Mouse (Mus musculus) ES-E14 (cell line): ENCODE measurements around the gene Rasgef1c. TPM values are rescaled to one million over a fixed set of nuclear protein-coding genes. Genes with fewer than 3 reads are reported as not detected.

Source experiments
- DNase-seq: peaks from one replicate; pipeline ENCODE4 v3.0.0-alpha.2; 2013; ENCODE audit warnings: low read depth, low spot score
- H3K27ac ChIP-seq: 2 replicates; pipeline ENCODE4 v1.5.1; 2012; ENCODE audit warnings: low read depth, mild to moderate bottlenecking, low read length, moderate library complexity, mixed read lengths; ENCODE audit not compliant: poor library complexity, insufficient read depth, severe bottlenecking
- H3K36me3 ChIP-seq: 2 replicates; pipeline ENCODE4 v1.6.1; 2012; ENCODE audit warnings: mild to moderate bottlenecking, low read length, moderate library complexity, mixed read lengths; ENCODE audit not compliant: control insufficient read depth, poor library complexity, insufficient read depth, severe bottlenecking
- H3K4me1 ChIP-seq, 2 experiments: fragments of 150-350 bp in 1 of 2; sonication (generic) in 1 of 2; 2 replicates each; pipeline ENCODE4 v1.6.1; 2012; ENCODE audit warnings: low read length in 2 of 2, mild to moderate bottlenecking in 1 of 2, mixed read lengths in 1 of 2; ENCODE audit not compliant: control insufficient read depth in 2 of 2, insufficient read depth in 2 of 2, poor library complexity in 1 of 2
- H3K4me3 ChIP-seq, 2 experiments: fragments of 150-350 bp in 1 of 2; sonication (generic) in 1 of 2; 2 replicates each; pipeline ENCODE4 v1.5.1; 2012; ENCODE audit warnings: low read length in 2 of 2, low read depth in 1 of 2, mild to moderate bottlenecking in 1 of 2, mixed read lengths in 1 of 2; ENCODE audit not compliant: insufficient read depth in 1 of 2, poor library complexity in 1 of 2, severe bottlenecking in 1 of 2
- H3K9ac ChIP-seq: 2 replicates; pipeline ENCODE4 v1.6.1; 2012; ENCODE audit warnings: low read depth, mild to moderate bottlenecking, low read length, mixed read lengths; ENCODE audit not compliant: poor library complexity, insufficient read depth, severe bottlenecking
- H3K9me3 ChIP-seq: fragments of 150-350 bp; sonication (generic); 2 replicates; pipeline ENCODE4 v1.6.1; 2012; ENCODE audit warnings: low read depth, mild to moderate bottlenecking, low read length; ENCODE audit not compliant: control insufficient read depth, insufficient read depth
- CHD2 ChIP-seq: IDR thresholded peaks from 2 replicates; pipeline ENCODE4 v1.6.1; 2014; ENCODE audit warnings: mild to moderate bottlenecking, low read depth, low read length, inconsistent platforms
- HCFC1 ChIP-seq: IDR thresholded peaks from 2 replicates; pipeline ENCODE4 v1.6.1; 2012; ENCODE audit warnings: low read length, inconsistent platforms, borderline replicate concordance; ENCODE audit not compliant: insufficient read depth
- MAFK ChIP-seq: IDR thresholded peaks from 2 replicates; pipeline ENCODE4 v1.6.1; 2014; ENCODE audit warnings: mild to moderate bottlenecking, low read depth, low read length, inconsistent platforms; ENCODE audit not compliant: insufficient read depth
- ZC3H11A ChIP-seq: IDR thresholded peaks from 2 replicates; pipeline ENCODE4 v1.6.1; 2012; ENCODE audit warnings: low read depth, mild to moderate bottlenecking, inconsistent platforms, low read length, borderline replicate concordance
- ZNF384 ChIP-seq: IDR thresholded peaks from 2 replicates; pipeline ENCODE4 v1.6.1; 2012; ENCODE audit warnings: low read depth, low read length, inconsistent platforms
- in situ Hi-C, 2 experiments: fragments of 600-800 bp; cut with MboI; formaldehyde crosslinking; loops; one replicate each; pipeline ENCODE4 v1.15.1; 2025; ENCODE audit warnings: low sequenced_read_pairs in 2 of 2, inconsistent platforms in 1 of 2; ENCODE audit not compliant: unreplicated experiment in 2 of 2
- total RNA-seq: library from RNA; depleted of rRNA; stranded (reverse); fragments of 300-350 nt; gene quantifications from 2 replicates; pipeline ENCODE4 v1.2.3, GENCODE M21; 2012

Gene Rasgef1c
- total RNA-seq, 1 experiment: 0.76 TPM

DNA sequence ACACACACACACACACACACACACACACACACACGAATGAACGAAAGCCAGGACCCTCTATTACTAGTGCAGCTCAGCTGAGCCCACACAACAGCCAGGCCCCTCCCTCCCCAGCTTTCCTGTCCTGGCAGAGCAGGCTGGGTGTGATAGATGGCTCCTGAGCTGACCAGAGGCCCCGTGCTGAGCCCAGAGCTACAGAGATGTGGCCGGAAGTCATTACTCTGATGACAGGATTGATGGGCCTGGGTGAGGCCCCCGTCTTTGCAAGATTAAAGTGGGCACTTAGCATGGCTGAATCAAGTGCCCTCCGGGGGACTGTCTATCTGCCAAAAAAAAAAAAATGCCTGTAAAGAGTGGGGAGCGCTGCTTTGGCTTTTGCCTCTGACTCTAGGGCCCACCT is 30.2 kb downstream of the Rasgef1c start:
- Histone ChIP-seq H3K36me3 (no peaks in the 10 kb centered on the region), H3K9me3 (no peaks in the 10 kb centered on the region), H3K4me3 (no peak overlapping the region), H3K4me1 (no peaks in the 10 kb centered on the region), H3K9ac (no peak overlapping the region), H3K27ac (no peak overlapping the region)
- in situ Hi-C loops: no loop called here
- TF ChIP-seq ZC3H11A (no peak), MAFK (no peak), ZNF384 (no peak), HCFC1 (no peak), CHD2 (no peak)
- no peak for DNase-seq

DNA sequence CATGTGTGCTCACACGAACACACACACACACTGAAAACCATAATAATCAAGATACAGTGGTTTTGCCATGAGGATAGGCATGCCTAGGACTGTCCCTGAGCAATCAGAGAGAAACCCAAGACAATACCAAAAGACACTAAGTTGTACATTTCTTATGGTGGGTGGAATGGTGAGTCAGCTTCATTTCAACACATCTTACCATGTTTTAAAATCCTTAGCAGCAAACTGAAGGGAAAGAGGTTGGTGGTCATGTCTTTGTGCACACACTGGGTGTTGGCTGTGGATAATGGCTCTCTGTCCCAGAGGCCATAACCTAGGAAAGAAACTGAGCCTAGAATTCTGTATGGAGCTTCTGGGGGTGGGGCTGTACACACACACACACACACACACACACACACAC is 32.2 kb downstream of the Rasgef1c start:
- DNase-seq: no peak
- Histone ChIP-seq H3K9me3 (no peaks in the 10 kb centered on the region), H3K4me1 (no peaks in the 10 kb centered on the region), H3K27ac (no peak overlapping the region), H3K4me3 (no peak overlapping the region), H3K9ac (no peak overlapping the region), H3K36me3 (no peaks in the 10 kb centered on the region)
- in situ Hi-C loops: no loop called here
- no peak for TF ChIP-seq MAFK
- TF ChIP-seq HCFC1: no peak
- TF ChIP-seq ZNF384: no peak
- no peak for TF ChIP-seq CHD2
- no peak for TF ChIP-seq ZC3H11A

DNA sequence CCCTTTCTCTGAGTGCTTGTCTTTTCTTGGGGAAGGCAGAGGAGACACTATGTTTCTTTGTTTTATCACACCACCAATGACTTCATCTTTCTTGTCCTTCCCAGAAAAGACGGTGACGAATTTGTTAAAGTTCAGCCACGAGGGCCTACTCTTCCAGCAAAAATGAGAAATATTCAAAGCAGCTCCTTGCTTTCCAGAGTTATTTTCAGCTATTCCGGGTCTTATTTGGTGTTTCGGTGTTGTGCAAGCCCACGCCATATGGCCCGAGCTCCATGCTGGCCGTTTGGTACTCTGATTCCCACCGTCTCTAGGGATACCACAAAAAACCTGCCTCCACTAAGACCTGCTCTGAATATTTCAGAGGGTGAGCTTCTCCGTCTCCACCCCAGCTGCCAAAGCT is 32.7 kb downstream of the Rasgef1c start:
- in situ Hi-C loops: no loop called here
- Histone ChIP-seq H3K36me3 (no peaks in the 10 kb centered on the region), H3K9ac (no peak overlapping the region), H3K4me1 (no peaks in the 10 kb centered on the region), H3K27ac (no peak overlapping the region), H3K4me3 (no peak overlapping the region), H3K9me3 (no peaks in the 10 kb centered on the region)
- no peak for DNase-seq
- TF ChIP-seq HCFC1 (no peak), CHD2 (no peak), ZNF384 (no peak), ZC3H11A (no peak), MAFK (no peak)

DNA sequence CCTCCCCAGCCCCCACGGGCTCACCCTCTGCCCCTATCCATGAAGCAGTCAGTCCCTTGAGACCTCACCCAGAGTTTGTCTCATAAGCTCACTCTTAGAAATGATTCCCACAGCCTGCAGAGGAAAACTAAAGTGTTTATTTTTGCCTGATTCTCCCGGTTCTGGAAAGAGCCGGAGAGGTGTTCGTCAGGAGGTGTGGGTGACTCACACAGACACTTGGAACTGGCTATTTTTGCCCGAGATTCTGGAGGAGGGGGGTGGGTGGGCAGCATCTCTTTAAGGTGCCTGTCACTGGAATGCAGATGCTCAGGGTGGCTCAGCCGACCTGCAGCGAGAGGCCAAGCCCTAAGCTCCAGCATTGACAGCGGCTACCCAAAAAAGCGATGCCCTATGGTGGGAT is 34.8 kb downstream of the Rasgef1c start:
- H3K9me3 ChIP-seq: no peaks in the 10 kb centered on the region
- H3K4me3 ChIP-seq: no peak overlapping the region
- H3K27ac ChIP-seq: no peak overlapping the region
- TF ChIP-seq HCFC1 (no peak), ZC3H11A (no peak), ZNF384 (no peak), CHD2 (no peak), MAFK (no peak)
- H3K36me3 ChIP-seq: no peaks in the 10 kb centered on the region
- no peaks in the 10 kb centered on the region for H3K4me1 ChIP-seq
- DNase-seq: no peak
- H3K9ac ChIP-seq: no peak overlapping the region
- in situ Hi-C loops: no loop called here

DNA sequence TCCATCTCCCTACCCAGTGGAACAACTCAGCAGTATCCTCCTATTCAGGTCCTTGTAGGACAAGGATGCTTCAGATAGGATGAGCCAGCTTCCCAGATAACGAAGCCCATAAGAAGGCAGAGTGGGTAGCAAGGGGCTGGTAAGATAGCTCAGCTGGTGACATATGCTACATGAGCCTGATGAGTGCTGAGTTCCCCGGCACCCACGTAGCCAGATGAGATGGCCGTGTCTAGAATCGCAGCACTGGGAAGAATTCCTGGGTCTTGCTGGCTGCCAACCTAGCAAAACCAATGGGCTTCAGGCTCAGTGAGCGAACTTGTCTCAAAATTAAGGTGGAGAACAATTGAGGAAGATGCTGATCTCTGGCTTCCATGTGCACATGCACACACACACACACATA is 36.1 kb downstream of the Rasgef1c start:
- no peak overlapping the region for H3K27ac ChIP-seq

More for the DNA sequence above, 36.1 kb downstream of the Rasgef1c start:
- Histone ChIP-seq H3K36me3 (no peaks in the 10 kb centered on the region), H3K9me3 (no peaks in the 10 kb centered on the region), H3K4me1 (no peaks in the 10 kb centered on the region), H3K9ac (no peak overlapping the region), H3K4me3 (no peak overlapping the region)
- DNase-seq: no peak
- no peak for TF ChIP-seq ZC3H11A
- no peak for TF ChIP-seq HCFC1
- no peak for TF ChIP-seq CHD2
- TF ChIP-seq MAFK: no peak
- no peak for TF ChIP-seq ZNF384
- in situ Hi-C loops: no loop called here
